In genomic region chr7:117049249-117049648, GRCm38 (mm10) we compare ENCODE assay signal across 24 mouse cellular contexts.
A peak's percentile ranks its signal among the peaks of the same experiment; 100 is the strongest.
DNase-seq lines count a peak whose midpoint lies in the region; TF ChIP-seq lines count a peak whose summit lies in the region.
"Had no signal": no experiment of that assay in that cellular context is flagged by ENCODE, and none has a peak within 500 bp of the region (broad histone marks: within the 10 kb centered on the region; RNA-seq: fewer than 3 reads in every experiment).

No protein-coding gene starts in this region.

- H3K4me1 ChIP-seq in ES-Bruce4 (ENCODE audit: control insufficient read depth, insufficient read depth, low read length): no peaks in the 10 kb centered on the region
- H3K4me1 ChIP-seq: embryonic facial prominence, embryonic 13.5 days; embryonic facial prominence, embryonic 15.5 days; forebrain, embryonic 12.5 days had no signal

- no peak for TF ChIP-seq POLR2A in ES-Bruce4 (IDR thresholded peaks at IDR 0.05; ENCODE audit: insufficient read depth, low read length)

- no peaks in the 10 kb centered on the region for H3K27me3 ChIP-seq in ES-Bruce4 (ENCODE audit: control insufficient read depth, insufficient read depth, low read length, poor library complexity, severe bottlenecking)
- H3K27me3 ChIP-seq: embryonic facial prominence, embryonic 13.5 days; embryonic facial prominence, embryonic 15.5 days; forebrain, embryonic 12.5 days; Patski had no signal

- H3K27ac ChIP-seq in ES-Bruce4 (ENCODE audit: insufficient read depth, low read length): no peak overlapping the region
- H3K27ac ChIP-seq: embryonic facial prominence, embryonic 13.5 days; embryonic facial prominence, embryonic 15.5 days; forebrain, embryonic 10.5 days; forebrain, embryonic 12.5 days had no signal

- no peaks in the 10 kb centered on the region for H3K9me3 ChIP-seq in ES-Bruce4 (replicated peaks; ENCODE audit: control insufficient read depth, insufficient read depth, low read length, poor library complexity, severe bottlenecking)
- H3K9me3 ChIP-seq: embryonic facial prominence, embryonic 13.5 days; embryonic facial prominence, embryonic 15.5 days; forebrain, embryonic 10.5 days; forebrain, embryonic 12.5 days had no signal

- DNase-seq in ES-CJ7 (ENCODE audit: low read depth, low spot score): peak; percentile 94
- peak; percentile 96 for DNase-seq in R1 (ENCODE audit: low read depth, low spot score)
- peak; percentile 86 for DNase-seq in ZHBTc4 (ENCODE audit: low read depth, low spot score)
- DNase-seq in lung, postnatal 10 days: no peak
- DNase-seq in ovary, postnatal 14 days (ENCODE audit: low spot score): no peak
- DNase-seq in kidney, postnatal 25 days: no peak
- DNase-seq: adrenal gland, adult 2 months; adrenal gland, postnatal 10 days; adrenal gland, postnatal 25 days; cerebellum, adult 11 months; cerebellum, adult 18-20 months; cerebellum, adult 8-10 months; cerebellum, adult 9-11 months; cerebellum, postnatal 14 days; cerebellum, postnatal 36 days; embryo, embryonic 11 days had no signal

- TF ChIP-seq EP300 in ES-Bruce4 (IDR thresholded peaks at IDR 0.05; ENCODE audit: insufficient read depth, low read depth, low read length): peak; percentile 69; the same call in 1 of the 2 replicates

- no peak overlapping the region for H3K9ac ChIP-seq in ES-Bruce4 (ENCODE audit: low read depth, poor library complexity, severe bottlenecking)
- H3K9ac ChIP-seq: embryonic facial prominence, embryonic 13.5 days; embryonic facial prominence, embryonic 15.5 days; forebrain, embryonic 12.5 days had no signal

- H3K36me3 ChIP-seq in ES-Bruce4 (ENCODE audit: control insufficient read depth, insufficient read depth, low read length, poor library complexity, severe bottlenecking): no peaks in the 10 kb centered on the region
- H3K36me3 ChIP-seq: embryonic facial prominence, embryonic 13.5 days; embryonic facial prominence, embryonic 15.5 days; forebrain, embryonic 10.5 days; forebrain, embryonic 12.5 days; G1E had no signal

- no peak overlapping the region for H3K4me3 ChIP-seq in ES-Bruce4 (ENCODE audit: low read depth, low read length)
- H3K4me3 ChIP-seq: embryonic facial prominence, embryonic 13.5 days; embryonic facial prominence, embryonic 15.5 days; erythroblast, embryonic 14.5 days; forebrain, embryonic 10.5 days; forebrain, embryonic 12.5 days had no signal

- no peak for TF ChIP-seq CTCF in ES-Bruce4 (IDR thresholded peaks at IDR 0.05; ENCODE audit: low read depth, low read length)

Comparison
In these comparisons a context has a peak if more than half of its experiments do, and no peak if none do; other contexts are left out.
1. DNase-seq: peak in ES-CJ7 (single experiment), R1 (single experiment) and ZHBTc4 (single experiment); none in lung, postnatal 10 days (single experiment), ovary, postnatal 14 days (single experiment) and kidney, postnatal 25 days (0 of 2).